Mouse (Mus musculus) heart, postnatal 0 days (tissue): ENCODE results near the gene Acot9.

Source experiments
- CTCF ChIP-seq: IDR thresholded peaks from 2 replicates; pipeline ENCODE4 v1.5.1; 2016; ENCODE audit warnings: antibody characterized with exemption, control low read depth, low read depth
- EP300 ChIP-seq: IDR thresholded peaks from 2 replicates; pipeline ENCODE4 v1.6.1; 2016; ENCODE audit warnings: antibody characterized with exemption, low read depth

- no peak for TF ChIP-seq EP300
- peak; percentile 63 for TF ChIP-seq CTCF
Observed at GRCm38 (mm10) chrX:155318005-155318404, 55.8 kb downstream of the Acot9 start.
